Mouse (Mus musculus): ENCODE results near the gene Rab5c. TPM values are rescaled to one million over a fixed set of nuclear protein-coding genes. Genes with fewer than 3 reads are reported as not detected.
A peak's percentile ranks its signal among the peaks of the same experiment; 100 is the strongest.

Gene Rab5c
- total RNA-seq, 2 experiments from 2014 or later = 40.4 to 43.1 TPM

DNA sequence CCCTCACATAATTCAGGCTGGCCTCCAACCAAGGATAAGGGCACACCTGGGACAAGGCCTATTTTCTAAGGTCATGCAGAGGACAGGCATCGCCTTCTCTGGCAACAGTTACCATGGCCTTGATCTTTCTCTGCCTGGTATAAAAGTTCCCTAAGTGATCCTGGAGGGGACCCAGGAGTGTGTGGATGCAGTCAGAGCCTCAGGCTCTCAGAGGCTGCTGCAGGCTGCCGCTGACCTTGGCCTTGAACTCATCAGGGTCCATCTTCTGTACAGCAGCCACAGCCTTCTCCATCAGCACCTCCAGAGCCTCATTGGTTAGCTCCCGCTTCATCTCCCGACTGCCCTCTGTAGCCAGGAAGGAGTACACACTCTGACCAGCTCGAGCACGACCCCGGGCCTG is 40.1 kb downstream of the Rab5c start:
- no peak for DNase-seq

DNA sequence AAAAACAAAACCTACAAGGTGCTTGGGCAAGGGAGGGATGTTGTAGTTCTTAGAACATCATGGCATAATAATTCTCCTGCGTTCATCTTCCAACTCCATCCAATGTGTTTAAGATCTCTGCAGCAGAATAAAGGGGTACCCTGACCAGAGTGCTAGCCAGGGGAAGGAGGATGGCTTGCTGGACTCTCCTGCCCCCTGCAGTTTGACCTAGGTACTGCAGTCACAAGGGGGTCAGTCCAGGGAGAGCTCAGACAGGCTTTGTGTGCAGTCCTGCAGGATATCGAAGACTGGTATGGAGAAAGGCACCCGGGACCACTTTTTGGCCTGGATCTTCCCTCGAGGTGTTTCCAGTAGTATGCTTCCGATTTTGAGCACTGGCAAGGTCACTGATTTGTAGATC is 43.1 kb downstream of the Rab5c start:
- peak; percentile 46 for DNase-seq

DNA sequence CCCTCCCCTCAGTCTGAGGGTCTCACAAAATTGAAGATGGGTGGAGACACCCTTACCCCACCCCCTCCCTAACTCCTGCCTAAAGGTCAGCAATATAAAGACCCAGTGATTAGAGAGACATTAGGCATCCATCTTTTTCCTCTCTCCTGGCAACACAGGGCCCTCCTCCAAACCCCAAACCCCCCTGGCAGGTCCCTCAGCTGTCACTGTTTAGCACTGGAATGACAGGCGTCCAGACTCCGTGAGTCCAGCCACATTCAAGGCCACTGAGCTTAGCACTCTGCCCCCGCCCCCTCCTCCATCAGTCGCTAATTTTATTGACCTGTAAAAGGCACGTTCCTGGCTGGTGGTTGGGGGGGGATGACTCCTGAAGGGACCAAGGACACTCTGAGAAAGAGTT is 44.9 kb downstream of the Rab5c start:
- DNase-seq = no peak

DNA sequence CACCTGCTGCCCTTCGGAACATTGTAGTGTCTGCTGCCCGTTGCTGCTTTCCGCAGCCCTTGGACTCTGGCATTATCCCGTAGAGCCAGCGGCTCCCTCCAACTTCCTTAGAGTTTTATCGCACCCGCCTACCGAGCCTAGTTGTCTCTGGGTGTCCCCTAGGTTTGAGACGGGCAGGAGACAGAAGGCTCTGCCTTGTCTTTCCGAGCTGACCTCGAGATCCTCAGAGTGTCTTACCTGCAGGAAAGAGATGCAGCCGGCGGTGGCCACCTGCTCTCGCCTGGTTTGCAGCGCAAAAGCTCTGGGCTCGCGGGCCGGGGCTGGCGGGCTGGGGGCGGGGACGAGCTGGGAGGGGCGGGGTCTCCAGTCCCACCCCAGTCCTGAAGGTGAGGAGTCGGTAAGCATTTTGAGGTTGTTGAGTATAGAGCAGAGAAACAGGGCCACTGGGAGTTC is 45.8 kb downstream of the Rab5c start, which contains the start of gene Zfp385c:
Zfp385c (minus strand) TSS at position 292 of the 453 bp plus-strand sequence.
- no peak for DNase-seq

DNA sequence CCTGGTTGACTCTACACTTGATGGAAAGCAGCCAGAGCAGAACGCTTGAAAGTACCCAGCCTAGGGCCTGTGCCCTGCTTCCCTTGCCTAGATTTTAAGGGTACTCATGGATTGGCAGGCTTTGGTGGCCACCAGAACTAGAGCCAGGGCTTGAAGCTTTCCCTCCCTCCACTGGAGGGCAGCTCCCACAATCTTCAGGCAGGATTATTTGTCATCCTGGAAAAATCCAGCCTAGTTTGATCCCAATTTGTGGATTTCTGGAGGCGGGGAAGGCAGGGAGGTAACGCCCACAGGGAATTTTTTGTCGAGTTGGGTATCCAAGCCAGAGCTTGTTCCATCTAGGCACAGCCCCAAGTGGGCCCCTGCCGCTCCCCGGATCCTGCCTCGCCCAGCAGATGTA is 47.6 kb downstream of the Rab5c start:
- DNase-seq = no peak

DNA sequence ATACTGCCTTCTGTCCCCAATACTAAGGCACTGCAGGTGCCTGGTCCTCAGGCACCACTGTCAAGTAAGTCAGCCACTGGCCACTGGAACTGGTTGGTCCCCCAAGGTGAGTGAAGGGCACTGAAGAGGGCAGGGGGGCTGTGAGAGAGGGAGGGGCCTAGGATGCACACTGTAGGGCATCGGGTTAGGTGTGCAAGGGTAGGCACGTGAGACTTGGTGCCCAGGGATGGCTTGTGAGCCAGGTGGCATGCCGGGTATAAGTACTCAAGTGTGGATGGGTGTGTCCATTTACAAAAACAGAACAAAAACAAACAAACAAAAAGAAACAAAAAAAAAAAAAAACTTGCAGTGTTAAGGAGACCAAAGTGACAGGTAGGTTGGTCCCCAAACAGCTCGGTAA is 49.6 kb downstream of the Rab5c start:
- DNase-seq = no peak

DNA sequence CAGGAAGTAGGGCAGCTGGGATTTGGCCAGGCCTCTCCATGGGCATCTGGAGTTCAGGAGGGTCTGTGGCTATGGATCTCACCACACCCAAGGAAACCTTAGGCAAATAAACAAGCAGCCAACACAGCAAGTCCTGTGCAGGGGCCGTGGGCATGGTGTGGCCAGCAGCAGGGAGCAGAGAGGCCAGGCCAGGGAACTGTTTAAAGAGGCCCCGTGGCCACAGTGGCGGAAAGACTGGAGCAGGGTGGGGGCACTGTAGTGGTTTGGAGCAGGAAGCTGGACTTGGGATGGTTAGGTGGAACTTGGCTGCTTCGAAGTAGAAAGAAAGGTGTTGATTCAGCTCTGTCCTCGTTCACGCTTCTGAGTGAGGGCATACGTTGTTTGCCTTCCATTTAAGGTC is 50.8 kb downstream of the Rab5c start:
- DNase-seq = no peak

DNA sequence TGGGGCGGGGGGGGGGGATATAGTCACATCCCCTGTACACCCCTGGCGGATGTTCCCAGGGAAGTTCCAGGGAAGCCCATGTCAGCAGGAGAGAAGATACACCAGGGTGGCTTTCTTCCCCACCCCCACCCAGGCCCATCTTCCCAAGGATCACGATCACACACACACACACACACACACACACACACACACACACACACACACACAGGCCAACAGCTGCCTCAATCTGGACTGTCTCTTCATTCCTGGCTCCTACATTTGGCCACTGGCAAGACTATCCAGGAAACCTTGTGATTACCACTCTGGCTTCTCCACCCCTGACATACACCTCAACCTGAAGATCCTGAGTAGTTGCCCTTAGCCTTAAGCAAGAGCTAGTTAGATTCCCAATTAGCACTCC is 52.6 kb downstream of the Rab5c start:
- DNase-seq = no peak

DNA sequence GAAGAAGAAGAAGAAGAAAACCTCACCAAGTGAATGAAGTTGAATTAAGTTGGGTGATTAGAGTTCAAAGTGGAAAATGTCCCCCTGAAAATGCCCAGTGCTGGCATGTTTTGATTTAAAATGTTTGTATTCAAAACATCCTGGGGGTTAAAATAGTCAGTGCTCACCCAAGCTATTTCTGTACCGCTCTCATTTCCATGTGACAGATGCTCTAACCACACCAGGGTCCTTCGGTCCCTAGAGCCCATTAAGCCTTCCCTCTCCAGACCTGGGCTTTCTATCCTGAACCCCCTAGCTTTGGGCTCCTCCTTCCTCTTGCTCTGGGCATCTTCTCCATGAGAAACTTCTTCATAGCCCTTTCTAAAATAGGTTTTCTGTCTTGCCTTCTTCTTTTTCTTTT is 53.9 kb downstream of the Rab5c start:
- DNase-seq = no peak

DNA sequence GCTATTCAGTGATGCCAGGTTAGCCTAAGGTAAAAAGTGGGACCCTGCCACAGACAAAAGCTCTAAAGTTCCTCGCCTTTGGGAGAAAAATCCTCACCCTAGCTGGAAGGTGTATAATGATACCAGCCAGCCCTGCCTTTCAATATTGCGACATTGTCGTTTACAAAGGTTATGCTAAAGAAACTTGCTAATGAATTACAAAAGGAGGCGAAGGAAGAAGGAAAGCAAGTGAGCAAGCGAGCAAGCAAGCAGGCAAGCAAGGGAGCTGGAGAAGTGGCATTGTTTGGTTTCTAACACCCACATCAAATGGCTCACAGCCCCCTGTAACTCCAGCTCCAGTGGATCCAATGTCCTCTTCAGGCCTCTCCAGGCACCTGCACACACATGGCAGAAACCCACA is 55.5 kb downstream of the Rab5c start:
- DNase-seq = no peak

DNA sequence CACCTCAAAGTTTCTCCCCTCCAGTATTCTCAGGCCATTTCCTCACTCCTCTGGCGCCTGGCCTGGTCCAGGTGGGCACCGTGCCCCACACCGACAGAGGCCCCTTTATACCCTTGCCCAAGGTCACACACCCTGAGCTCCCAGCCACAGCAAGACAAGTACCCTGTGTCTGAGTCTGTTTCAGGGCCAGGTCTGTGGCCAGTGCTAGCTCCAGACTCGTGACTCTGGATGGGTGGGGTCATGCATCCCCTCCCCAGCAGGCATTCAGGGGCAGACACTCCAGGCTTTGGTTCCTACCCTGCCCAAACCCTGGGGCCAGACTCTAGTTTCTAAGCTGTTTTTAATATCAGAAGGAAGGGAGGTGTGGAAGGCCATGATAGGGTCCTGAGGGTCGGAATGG is 56.2 kb downstream of the Rab5c start:
- DNase-seq = no peak

DNA sequence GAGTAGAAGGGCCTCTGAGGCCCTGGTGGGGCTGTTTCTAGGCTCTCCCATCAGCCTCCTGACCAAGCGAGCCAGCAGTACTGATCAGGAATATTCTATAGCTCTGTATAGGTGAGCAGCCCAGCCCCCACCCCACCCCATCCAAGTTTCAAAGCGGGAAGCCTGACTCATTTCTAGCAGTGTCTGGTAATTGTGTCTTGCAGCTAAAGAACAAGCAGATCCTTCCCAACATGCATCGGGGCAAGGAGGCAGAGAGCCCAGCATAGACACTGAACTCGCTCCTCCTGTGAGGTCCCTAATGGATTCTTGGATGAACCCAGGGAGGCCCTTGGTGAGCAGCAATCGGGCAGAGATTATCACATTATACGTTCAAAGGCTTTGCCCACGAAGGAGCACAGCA is 60.2 kb downstream of the Rab5c start:
- no peak for DNase-seq

DNA sequence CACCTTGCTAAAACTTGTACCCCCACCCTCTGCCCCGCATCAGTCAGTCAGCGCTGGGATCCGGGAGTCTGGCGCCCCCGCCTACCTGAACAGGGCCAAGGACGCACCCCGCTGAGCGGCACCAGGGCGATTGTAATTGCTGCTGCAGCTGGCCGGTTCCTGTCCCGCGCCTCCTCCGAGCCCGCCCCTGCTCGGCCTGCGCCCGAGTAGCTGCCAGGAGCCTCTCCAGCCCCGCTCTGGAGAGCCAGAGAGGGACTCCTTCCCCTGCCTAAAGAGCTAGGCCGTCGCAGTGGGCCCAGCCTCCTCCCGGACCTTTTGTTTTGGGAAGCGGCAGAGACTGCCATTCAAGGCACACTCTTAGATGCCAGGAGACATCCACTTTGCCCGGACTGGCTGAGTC is 64.8 kb downstream of the Rab5c start:
- peak; percentile 78 for DNase-seq

DNA sequence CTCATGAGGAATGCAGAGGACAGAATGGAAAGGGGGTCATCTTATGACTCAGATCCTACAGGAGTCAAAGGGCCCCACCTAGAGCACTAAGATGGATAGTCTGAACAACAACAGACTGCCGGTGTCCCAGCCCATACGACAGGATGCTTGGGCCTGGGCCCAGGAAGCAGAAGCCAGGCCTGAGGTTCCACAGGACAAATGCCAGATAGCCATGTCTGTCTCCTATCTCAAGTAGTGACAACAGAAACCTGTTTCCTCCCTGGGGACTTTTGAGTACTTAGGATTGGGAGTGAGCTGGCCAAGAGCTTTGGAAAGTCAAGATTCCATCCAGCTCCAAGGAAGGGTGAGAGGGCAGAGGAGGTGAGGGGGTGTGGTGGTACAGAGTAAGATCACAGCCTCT is 66.1 kb downstream of the Rab5c start:
- no peak for DNase-seq

DNA sequence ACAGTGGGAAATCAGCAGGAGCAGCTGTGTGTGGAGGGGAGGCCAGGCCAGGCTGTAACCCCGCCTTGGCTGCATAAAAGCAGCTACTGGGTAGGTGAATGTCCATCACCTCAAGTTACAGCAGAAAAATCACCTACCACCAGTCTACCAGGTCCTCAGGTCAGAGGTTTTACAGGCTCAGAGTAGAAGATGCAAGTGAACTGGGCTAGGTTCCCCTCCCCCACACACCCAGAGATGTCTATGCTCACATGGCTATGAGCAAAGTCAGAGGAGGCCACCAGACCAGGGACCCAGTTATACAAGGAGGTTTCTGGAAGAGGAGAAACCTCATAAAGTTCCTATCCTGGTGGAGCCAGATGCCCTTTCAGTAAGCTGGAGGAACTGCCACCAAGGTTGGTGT is 67.0 kb downstream of the Rab5c start:
- no peak for DNase-seq

Other genes with a start within 250 kb of the Rab5c start
- gene Acly, start 210.2 kb downstream of the Rab5c start, total RNA-seq (2021) = 10 to 100 TPM; 10.6 to 20.3 TPM
- gene Ttc25, start 192.6 kb downstream of the Rab5c start, total RNA-seq (2021) = under 1 TPM; 0.36 to 0.38 TPM
- gene Cnp, start 163.3 kb downstream of the Rab5c start, total RNA-seq (2021) = 1 to 10 TPM; 8.6 to 9.6 TPM
- gene Nkiras2, start 119.0 kb downstream of the Rab5c start, total RNA-seq (2021) = 10 to 100 TPM; 19.9 to 21.5 TPM
- gene Dnajc7, start 118.0 kb downstream of the Rab5c start, total RNA-seq (2021) = 100 to 1,000 TPM; 123 to 126 TPM
- gene Zfp385c, start 45.8 kb downstream of the Rab5c start, total RNA-seq (2021) = under 1 TPM; 0.31 to 0.70 TPM
- gene Dhx58, start 33.9 kb downstream of the Rab5c start, total RNA-seq (2021) = 1 to 10 TPM in 1 of 2 experiments, under 1 TPM in 1; 0.77 to 1.2 TPM
- gene Kat2a, start 25.8 kb downstream of the Rab5c start, total RNA-seq (2021) = 10 to 100 TPM; 11.7 to 11.8 TPM
- not detected for gene Hspb9, start 24.4 kb downstream of the Rab5c start, total RNA-seq (2021)
- gene Kcnh4, start 21.7 kb upstream of the Rab5c start, total RNA-seq (2021) = not detected
- not detected for gene Hcrt, start 24.7 kb upstream of the Rab5c start, total RNA-seq (2021)
- 1 to 10 TPM; 4.8 to 4.9 TPM for gene Ghdc, start 32.7 kb upstream of the Rab5c start, total RNA-seq (2021)
- 100 to 1,000 TPM in 1 of 2 experiments, 10 to 100 TPM in 1; 93.2 to 126 TPM for gene Stat5b, start 112.5 kb upstream of the Rab5c start, total RNA-seq (2021)
- gene Stat5a, start 121.1 kb upstream of the Rab5c start, total RNA-seq (2021) = 10 to 100 TPM; 10.9 to 14.8 TPM
- 10 to 100 TPM; 32.5 to 49.5 TPM for gene Stat3, start 201.3 kb upstream of the Rab5c start, total RNA-seq (2021)
- 100 to 1,000 TPM; 175 to 196 TPM for gene Cavin1, start 232.7 kb upstream of the Rab5c start, total RNA-seq (2021)

Data from gastrocnemius, postnatal 25 days (tissue).